Mouse (Mus musculus): ENCODE data around the gene Arhgap27.

GRCm38 (mm10) chr11:103358316-103358715 is 5.2 kb downstream of the Arhgap27 start:
- TF ChIP-seq CHD2 (IDR thresholded peaks at IDR 0.05; ENCODE audit: low read depth, low read length) (no peak), HCFC1 (IDR thresholded peaks at IDR 0.05; ENCODE audit: borderline replicate concordance, insufficient read depth, low read length) (no peak), MAFK (IDR thresholded peaks at IDR 0.05; ENCODE audit: insufficient read depth, low read depth, low read length) (no peak)
